Mouse (Mus musculus): Measurements from ENCODE around the gene 9130230L23Rik. TPM values are rescaled to one million over a fixed set of nuclear protein-coding genes. Genes with fewer than 3 reads are reported as not detected.

Gene 9130230L23Rik
- polyA plus RNA-seq (2015; fragmentation: Illumina TruSeq; extraction: RNeasy Lipid Tissue Mini Kit (QIAGEN cat#74804); ENCODE audit: insufficient read depth, low replicate concordance) = 0.19 TPM

GRCm38 (mm10) chr5:66004134-66004925 is at the start of gene 9130230L23Rik:
9130230L23Rik (minus strand) TSS chr5:66004285.

GRCm38 (mm10) chr5:65934783-65935182 is 69.3 kb downstream of the 9130230L23Rik start, which contains the start of gene Chrna9:
Chrna9 (plus strand) TSS chr5:65934921.

Other genes with a start within 250 kb of the 9130230L23Rik start
- gene N4bp2, start 240.8 kb downstream of the 9130230L23Rik start, polyA plus RNA-seq (2015; fragmentation: Illumina TruSeq; extraction: RNeasy Lipid Tissue Mini Kit (QIAGEN cat#74804); ENCODE audit: insufficient read depth, low replicate concordance) = 46.0 TPM
- gene Rhoh, start 143.1 kb downstream of the 9130230L23Rik start, polyA plus RNA-seq (2015; fragmentation: Illumina TruSeq; extraction: RNeasy Lipid Tissue Mini Kit (QIAGEN cat#74804); ENCODE audit: insufficient read depth, low replicate concordance) = 58.2 TPM
- gene Chrna9, start 69.4 kb downstream of the 9130230L23Rik start, polyA plus RNA-seq (2015; fragmentation: Illumina TruSeq; extraction: RNeasy Lipid Tissue Mini Kit (QIAGEN cat#74804); ENCODE audit: insufficient read depth, low replicate concordance) = 1.1 TPM
- gene Rbm47, start 168.8 kb upstream of the 9130230L23Rik start, polyA plus RNA-seq (2015; fragmentation: Illumina TruSeq; extraction: RNeasy Lipid Tissue Mini Kit (QIAGEN cat#74804); ENCODE audit: insufficient read depth, low replicate concordance) = 6.3 TPM